Mouse (Mus musculus): Measurements from ENCODE around the gene Tcp11x2.

DNA sequence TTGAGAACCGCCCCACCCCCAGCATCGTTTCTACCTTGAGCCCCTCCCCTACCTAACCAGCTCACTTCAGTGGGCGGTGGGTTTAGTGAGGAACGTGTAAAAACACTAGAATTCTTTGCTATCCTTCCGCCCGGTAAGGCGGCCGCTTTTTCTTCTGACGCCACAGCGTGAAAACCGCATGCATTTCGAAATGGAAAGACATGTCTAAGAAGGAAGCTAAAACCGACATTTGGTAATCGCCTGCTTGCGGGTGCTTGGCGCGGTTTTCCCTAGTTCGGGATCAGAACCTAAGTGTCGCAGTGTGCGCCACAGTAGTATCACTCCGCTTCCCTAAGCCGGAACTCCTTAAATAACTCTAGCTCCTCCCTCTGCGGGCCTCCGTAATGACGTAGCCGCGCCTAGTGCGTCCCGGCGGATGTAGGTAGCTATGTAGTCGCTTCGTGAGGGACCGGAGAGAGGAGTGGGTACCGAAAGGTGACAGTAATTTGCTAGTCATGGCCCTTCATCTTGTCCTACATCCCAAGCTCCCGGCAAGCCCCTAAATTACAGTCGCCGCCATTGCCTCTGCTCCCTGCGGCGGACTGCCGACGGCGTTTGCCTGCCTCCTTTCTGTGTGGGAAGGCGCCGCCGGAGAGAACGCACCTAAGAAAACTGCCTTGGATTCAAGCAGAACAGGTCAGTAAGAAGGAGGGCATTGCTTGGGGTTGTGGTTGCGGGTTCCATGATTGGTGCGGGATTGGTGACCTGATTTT lies 48.9 kb upstream of the Tcp11x2 start, which contains the start of the genes Armcx5 and Gprasp1:
- peak; percentile 37 for TF ChIP-seq POLR2A (IDR thresholded peaks at IDR 0.05; ENCODE audit: insufficient read depth, low read length)
- no peak for TF ChIP-seq CTCF (IDR thresholded peaks at IDR 0.05; ENCODE audit: low read depth, low read length)
- no peak for TF ChIP-seq EP300 (IDR thresholded peaks at IDR 0.05; ENCODE audit: insufficient read depth, low read depth, low read length)

Data from ES-Bruce4 (cell line).